Mouse (Mus musculus) gastrocnemius, postnatal 25 days (tissue): ENCODE measurements around the gene Ak3. TPM values are rescaled to one million over a fixed set of nuclear protein-coding genes. Genes with fewer than 3 reads are reported as not detected.

Experiments used
- DNase-seq: peaks from one replicate; pipeline ENCODE4 v3.0.0; 2022
- total RNA-seq, 2 experiments: library from RNA; stranded (reverse); gene quantifications; 1 replicate in 1 of 2; 2 replicates in 1 of 2; pipeline ENCODE4 v1.2.3; 2021

The Ak3 gene
- total RNA-seq, 2 experiments from 2014 or later, result 53.8 to 55.3 TPM

GRCm38 (mm10) chr19:28994870-28995269 is 52.9 kb downstream of the Ak3 start:
- no peak for DNase-seq

DNA sequence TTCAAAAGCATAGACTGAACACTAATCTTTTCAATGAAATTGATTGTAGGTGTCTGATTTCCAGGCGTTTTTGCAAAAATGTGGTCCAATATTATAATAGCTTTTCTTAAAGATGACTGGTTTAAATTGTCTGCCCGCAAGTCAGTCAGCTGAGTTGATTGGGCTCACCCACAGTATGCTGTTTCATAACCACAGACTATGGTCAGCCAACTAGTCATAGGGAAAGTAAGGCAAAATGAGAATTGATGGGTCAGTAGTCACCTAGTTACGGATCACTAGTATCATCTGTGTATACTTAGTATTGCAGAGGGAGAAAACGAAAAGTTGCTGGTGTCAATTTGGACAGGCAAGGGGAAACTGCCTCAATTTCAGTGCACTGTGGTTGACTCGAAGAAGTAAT is 56.4 kb downstream of the Ak3 start:
- DNase-seq, result no peak

- no peak for DNase-seq
Measured at GRCm38 (mm10) chr19:28990590-28991221, 57.1 kb downstream of the Ak3 start.

DNA sequence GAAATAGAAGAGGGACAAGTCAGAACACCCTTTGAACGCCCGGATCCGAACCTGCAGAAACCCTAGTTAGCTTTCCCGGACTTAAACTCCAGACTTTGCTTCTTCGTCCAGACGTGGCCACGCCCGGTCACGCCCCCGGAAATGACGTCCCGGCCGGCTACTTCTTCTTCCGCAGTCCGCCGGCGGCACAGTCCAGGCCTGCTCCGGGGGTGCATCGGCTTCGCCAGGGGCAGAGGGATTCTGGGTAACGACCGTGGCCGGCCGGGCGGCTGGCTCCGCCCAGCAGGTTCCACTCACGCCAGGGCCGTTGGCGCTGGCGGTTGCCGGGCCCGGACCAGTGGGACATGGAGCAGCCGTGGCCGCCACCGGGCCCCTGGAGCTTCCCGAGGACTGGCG is 57.6 kb downstream of the Ak3 start, which contains the start of gene Cdc37l1:
Cdc37l1 (plus strand) TSS at position 159 of the 396 bp plus-strand sequence.
- DNase-seq, result peak; percentile 97

DNA sequence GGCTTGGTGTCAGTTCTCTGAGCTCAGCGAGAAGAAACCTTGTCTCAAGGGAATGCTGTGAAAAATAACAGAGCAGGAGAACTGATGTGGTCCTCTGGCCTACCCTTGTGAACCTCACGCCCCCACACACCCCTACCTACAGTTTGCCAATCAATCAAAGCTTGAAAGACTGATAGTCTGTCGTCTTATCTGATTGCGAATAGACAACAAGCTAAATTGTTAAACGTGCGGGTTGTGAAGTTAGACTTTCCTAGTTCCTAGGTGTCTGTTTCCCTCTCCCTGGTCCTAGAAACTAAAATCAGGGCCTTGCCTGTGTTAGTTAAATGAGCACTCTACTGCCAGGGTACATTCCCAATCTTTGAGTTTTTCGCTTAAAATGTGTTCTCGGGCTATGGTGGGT is 58.2 kb downstream of the Ak3 start:
- no peak for DNase-seq

- no peak for DNase-seq
Measured at GRCm38 (mm10) chr19:28982617-28983016, 65.1 kb downstream of the Ak3 start.

- DNase-seq, result peak; percentile 60
Measured at GRCm38 (mm10) chr19:28974862-28975611, 72.7 kb downstream of the Ak3 start.

Other genes with a start within 250 kb of the Ak3 start
- 1 to 10 TPM; 1.5 to 3.6 TPM for gene Slc1a1, start 212.9 kb downstream of the Ak3 start, total RNA-seq
- gene Plpp6, start 84.0 kb downstream of the Ak3 start, total RNA-seq, result 1 to 10 TPM; 1.5 to 2.0 TPM
- under 1 TPM; 0.56 to 0.67 TPM for gene 4430402I18Rik, start 80.2 kb downstream of the Ak3 start, total RNA-seq
- gene Cdc37l1, start 57.6 kb downstream of the Ak3 start, total RNA-seq, result 10 to 100 TPM; 35.7 to 41.4 TPM
- 1 to 10 TPM; 6.3 to 8.9 TPM for gene Rcl1, start 53.4 kb upstream of the Ak3 start, total RNA-seq
- 10 to 100 TPM; 21.5 to 24.7 TPM for gene Jak2, start 203.9 kb upstream of the Ak3 start, total RNA-seq